Mouse (Mus musculus) megakaryocyte-erythroid progenitor cell, adult 5-6 weeks (primary cell): ENCODE results near the gene Samt1. TPM values are rescaled to one million over a fixed set of nuclear protein-coding genes. Genes with fewer than 3 reads are reported as not detected.
A peak's percentile ranks its signal among the peaks of the same experiment; 100 is the strongest.
"Not testable (repeated sequence)": the region's sequence is repeated elsewhere in the genome, so short reads cannot be mapped to it uniquely, and the experiment has no call there.

Experiments
- ATAC-seq: replicated peaks from 2 replicates; pipeline ENCODE4 v1.8.0; 2016; ENCODE audit warnings: mild to moderate bottlenecking, inconsistent platforms; ENCODE audit not compliant: severe bottlenecking, poor library complexity, low FRiP score, low TSS enrichment
- total RNA-seq, 2 experiments: library from RNA; stranded (forward) in 1 of 2; stranded (reverse) in 1 of 2; fragments of 200-1000, 215-1000 nt in 1 of 2; fragments of >200 nt in 1 of 2; fragmentation: Nextera tagmentation in 1 of 2; gene quantifications; 2 replicates each; pipeline ENCODE4 v1.2.3; 2014 to 2017

Samt1 gene
- not detected in 2 replicates for total RNA-seq (2014; fragmentation: Nextera tagmentation)
- not detected in 2 replicates for total RNA-seq (2017)

- ATAC-seq: not testable (repeated sequence)
Measured at GRCm38 (mm10) chrX:154012540-154012939, at the start of gene Samt1. Gene Samt1, minus strand, starts transcription at chrX:154012640.

GRCm38 (mm10) chrX:154054939-154055338 is 42.5 kb upstream of the Samt1 start, which contains the start of gene Gm10057:
Gene Gm10057, minus strand, starts transcription at chrX:154055039.
- ATAC-seq: not testable (repeated sequence)

- not testable (repeated sequence) for ATAC-seq
Measured at GRCm38 (mm10) chrX:154033727-154034126, 21.3 kb upstream of the Samt1 start, which contains the start of gene 4921511M17Rik. Gene 4921511M17Rik, minus strand, starts transcription at chrX:154033827.

DNA sequence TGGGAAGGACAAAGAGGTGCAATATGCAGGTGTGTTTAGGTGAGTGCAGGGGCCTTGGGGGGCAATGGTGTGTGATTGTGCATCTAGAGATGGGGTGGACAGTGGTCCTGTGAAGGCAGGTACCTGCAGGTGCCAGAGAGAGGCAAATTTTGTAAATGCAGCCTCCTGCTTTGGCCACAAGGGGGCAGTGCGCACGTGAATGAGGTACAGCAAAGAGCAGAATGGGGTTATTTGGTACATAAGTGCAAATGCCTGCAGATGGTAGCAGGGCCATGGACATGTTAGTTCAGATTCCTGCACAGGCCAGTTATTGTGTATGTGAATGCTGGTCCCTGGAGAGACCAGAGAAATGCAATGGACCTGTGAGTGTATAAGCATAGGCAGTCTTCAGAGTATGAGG is 35.5 kb downstream of the Samt1 start:
- ATAC-seq: peak; percentile 82

- not testable (repeated sequence) for ATAC-seq
Measured at GRCm38 (mm10) chrX:153976467-153976866, 36.0 kb downstream of the Samt1 start.

GRCm38 (mm10) chrX:153974450-153974849 is 38.0 kb downstream of the Samt1 start:
- ATAC-seq: peak; percentile 61; the same call in 1 of the 2 replicates

- ATAC-seq: peak; percentile 81
Measured at GRCm38 (mm10) chrX:153952866-153953265, 59.6 kb downstream of the Samt1 start.

Other genes starting within 250 kb of the Samt1 start
- not detected in 2 replicates for gene Spin2c, start 180.4 kb downstream of the Samt1 start, total RNA-seq (2014; fragmentation: Nextera tagmentation)
- gene Spin2c, start 180.4 kb downstream of the Samt1 start, total RNA-seq (2017): 7.8 TPM in 1 of 2 replicates, not detected in the other
- not detected in 2 replicates for gene 4921511M17Rik, start 21.2 kb upstream of the Samt1 start, total RNA-seq (2014; fragmentation: Nextera tagmentation)
- gene 4921511M17Rik, start 21.2 kb upstream of the Samt1 start, total RNA-seq (2017): not detected in 2 replicates
- not detected in 2 replicates for gene Gm10057, start 42.4 kb upstream of the Samt1 start, total RNA-seq (2014; fragmentation: Nextera tagmentation)
- gene Gm10057, start 42.4 kb upstream of the Samt1 start, total RNA-seq (2017): not detected in 2 replicates
- not detected in 2 replicates for gene Gm15140, start 108.0 kb upstream of the Samt1 start, total RNA-seq (2014; fragmentation: Nextera tagmentation)
- gene Gm15140, start 108.0 kb upstream of the Samt1 start, total RNA-seq (2017): not detected in 2 replicates